Mouse (Mus musculus): Measurements from ENCODE around the gene 5730409E04Rik.

DNA sequence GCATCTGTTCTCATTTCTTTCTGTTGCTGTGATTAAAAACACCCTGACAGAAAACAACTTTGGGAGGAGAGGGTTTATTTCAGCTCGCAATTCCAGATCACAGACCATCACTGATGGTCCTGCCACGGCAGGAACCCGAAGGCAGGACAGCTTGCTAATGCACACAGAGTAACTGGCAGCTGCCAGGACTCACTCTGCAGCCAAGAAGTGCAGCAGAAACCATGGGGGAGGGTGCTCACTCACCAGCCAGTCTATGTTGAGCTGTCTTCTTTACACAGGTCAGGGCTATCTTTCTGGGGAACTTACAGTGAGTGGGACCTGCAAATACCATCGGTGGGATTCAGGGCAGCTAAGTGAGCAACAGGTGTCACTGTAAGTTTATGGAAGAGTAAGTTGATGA, 27.8 kb downstream of the 5730409E04Rik start:
- TF ChIP-seq CTCF (IDR thresholded peaks at IDR 0.05; ENCODE audit: low read depth) (no peak), EP300 (optimal IDR thresholded peaks at IDR 0.05) (no peak)
